Mouse (Mus musculus) heart, embryonic 14.5 days (tissue): ENCODE measurements around the gene Dhcr24. TPM values are rescaled to one million over a fixed set of nuclear protein-coding genes. Genes with fewer than 3 reads are reported as not detected.

ENCODE experiments used
- ATAC-seq: fragments of 200-750 bp; cut with Nextera tagmentation; 2 replicates; pipeline ENCODE4 v1.8.0; 2017; ENCODE audit warnings: low read depth, moderate TSS enrichment; ENCODE audit not compliant: insufficient number of reproducible peaks, insufficient read depth, low FRiP score
- H3K27ac ChIP-seq, 2 experiments: fragments of 200-500 bp in 1 of 2; fragments of 300-500 bp in 1 of 2; sonication (generic) in 1 of 2; replicated peaks in 1 of 2; 2 replicates each; pipeline ENCODE4 v1.5.1; 2012 to 2014; ENCODE audit warnings: low read depth in 2 of 2, low read length in 2 of 2, control low read depth in 1 of 2, mild to moderate bottlenecking in 1 of 2, mixed read lengths in 1 of 2; ENCODE audit not compliant: control insufficient read depth in 1 of 2, insufficient read depth in 1 of 2
- H3K27me3 ChIP-seq: fragments of 300-500 bp; sonication (generic); 2 replicates; pipeline ENCODE4 v1.6.1; 2014; ENCODE audit warnings: mild to moderate bottlenecking, low read length, control low read depth; ENCODE audit not compliant: control insufficient read depth, insufficient read depth
- H3K36me3 ChIP-seq: fragments of 300-500 bp; sonication (generic); 2 replicates; pipeline ENCODE4 v1.6.1; 2014; ENCODE audit warnings: mild to moderate bottlenecking, control low read depth, low read length, mixed read lengths; ENCODE audit not compliant: control insufficient read depth, insufficient read depth
- H3K4me1 ChIP-seq, 2 experiments: fragments of 200-500 bp in 1 of 2; fragments of 300-500 bp in 1 of 2; sonication (generic) in 1 of 2; 2 replicates each; pipeline ENCODE4 v1.6.1; 2012 to 2014; ENCODE audit warnings: low read length in 2 of 2, control low read depth in 1 of 2, mixed read lengths in 1 of 2; ENCODE audit not compliant: control insufficient read depth in 2 of 2, insufficient read depth in 2 of 2
- H3K4me2 ChIP-seq: fragments of 300-500 bp; sonication (generic); 2 replicates; pipeline ENCODE4 v1.6.1; 2014; ENCODE audit warnings: mild to moderate bottlenecking, low read length
- H3K4me3 ChIP-seq, 2 experiments: fragments of 200-500 bp in 1 of 2; fragments of 300-500 bp in 1 of 2; sonication (generic) in 1 of 2; 2 replicates each; pipeline ENCODE4 v1.5.1; 2012 to 2014; ENCODE audit warnings: low read length in 2 of 2, mild to moderate bottlenecking in 2 of 2, control low read depth in 1 of 2, low read depth in 1 of 2, moderate library complexity in 1 of 2; ENCODE audit not compliant: control insufficient read depth in 1 of 2, insufficient read depth in 1 of 2
- H3K9ac ChIP-seq: fragments of 300-500 bp; sonication (generic); 2 replicates; pipeline ENCODE4 v1.6.1; 2014; ENCODE audit warnings: mild to moderate bottlenecking, low read length
- H3K9me3 ChIP-seq: fragments of 300-500 bp; sonication (generic); 2 replicates; pipeline ENCODE4 v1.6.1; 2016; ENCODE audit warnings: low read length, control low read depth; ENCODE audit not compliant: control insufficient read depth
- WGBS: fragments of 180-500 bp; shearing (Covaris S2); extraction: QIAGEN DNeasy Blood & Tissue Kit; methylation state at CpG from one replicate; pipeline ENCODE4 v1.1.7; 2014; 5-methylcytosine and 5-hydroxymethylcytosine counted together
- polyA plus RNA-seq: library from polyadenylated mRNA; unstranded; fragments of >200 nt; fragmentation: Nextera tagmentation; extraction: Ambion mirVana; gene quantifications from 2 replicates; pipeline ENCODE4 v1.2.1, GENCODE M21; 2014

The Dhcr24 gene
- polyA plus RNA-seq, 1 experiment from 2014 or later, result 10.4 TPM

DNA sequence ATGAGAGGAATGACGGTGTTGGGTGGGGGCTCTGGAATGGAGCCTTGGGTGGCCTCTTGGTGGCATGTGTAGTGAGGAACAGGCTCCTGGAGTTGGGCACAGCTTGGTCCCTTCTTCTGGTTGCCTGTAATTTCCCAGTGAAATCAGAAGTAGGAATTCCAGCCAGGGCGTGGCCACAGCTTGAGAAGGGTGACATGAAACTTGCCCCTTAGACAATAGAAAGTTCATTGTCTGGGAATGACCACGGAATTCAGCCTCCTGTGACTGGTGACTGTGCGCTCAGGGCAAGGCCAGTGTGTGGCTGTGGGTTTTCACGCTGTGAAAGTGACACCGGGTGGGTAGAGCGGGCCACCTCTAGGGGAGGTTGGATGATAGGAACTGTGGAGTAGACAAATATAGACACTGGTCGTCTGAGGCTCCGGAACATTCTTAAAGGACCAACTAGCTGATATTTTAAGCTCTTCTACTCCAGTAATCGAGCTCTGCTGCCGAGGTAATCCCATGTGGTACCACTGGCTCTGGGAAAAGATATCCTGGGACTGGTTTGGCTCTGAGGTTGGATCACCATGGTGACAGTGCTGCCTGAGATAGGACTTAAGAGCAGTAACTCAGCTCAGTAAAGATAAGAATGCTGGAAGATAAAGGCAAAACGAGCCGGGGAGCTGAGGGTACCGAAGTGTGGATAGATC, 20.5 kb downstream of the Dhcr24 start:
- Histone ChIP-seq H3K27me3 (no peaks in the 10 kb centered on the region), H3K36me3 (peaks cover 48% of the 10 kb centered on the region), H3K4me2 (peak overlapping the region; percentile 55), H3K4me3 (peak overlapping the region in 1 of 2 experiments; percentile 11; a peak in 1 of 4 replicates), H3K9ac (no peak overlapping the region), H3K27ac (peak overlapping the region; percentile 29 to 76), H3K4me1 (peaks cover 20 to 27% of the 10 kb centered on the region in 2 experiments), H3K9me3 (no peaks in the 10 kb centered on the region)
- no peak for ATAC-seq
- WGBS, result 26% methylated on average over 14 of the region's 14 CpGs

- peak overlapping the region in 1 of 2 experiments; percentile 29; a peak in 2 of 4 replicates for H3K27ac ChIP-seq
- no peaks in the 10 kb centered on the region for H3K27me3 ChIP-seq
- peaks cover 48% of the 10 kb centered on the region for H3K36me3 ChIP-seq
- H3K4me2 ChIP-seq, result peak overlapping the region; percentile 55
- no peaks in the 10 kb centered on the region for H3K9me3 ChIP-seq
- H3K4me1 ChIP-seq, result peaks cover 20 to 26% of the 10 kb centered on the region in 2 experiments
- no peak; the same call in 1 of the 2 replicates for ATAC-seq
- H3K4me3 ChIP-seq, result peak overlapping the region in 1 of 2 experiments; percentile 11; a peak in 1 of 4 replicates
- no peak overlapping the region for H3K9ac ChIP-seq
- 26% methylated on average over 15 of the region's 15 CpGs for WGBS
Observed at GRCm38 (mm10) chr4:106581865-106582204, 21.0 kb downstream of the Dhcr24 start.

DNA sequence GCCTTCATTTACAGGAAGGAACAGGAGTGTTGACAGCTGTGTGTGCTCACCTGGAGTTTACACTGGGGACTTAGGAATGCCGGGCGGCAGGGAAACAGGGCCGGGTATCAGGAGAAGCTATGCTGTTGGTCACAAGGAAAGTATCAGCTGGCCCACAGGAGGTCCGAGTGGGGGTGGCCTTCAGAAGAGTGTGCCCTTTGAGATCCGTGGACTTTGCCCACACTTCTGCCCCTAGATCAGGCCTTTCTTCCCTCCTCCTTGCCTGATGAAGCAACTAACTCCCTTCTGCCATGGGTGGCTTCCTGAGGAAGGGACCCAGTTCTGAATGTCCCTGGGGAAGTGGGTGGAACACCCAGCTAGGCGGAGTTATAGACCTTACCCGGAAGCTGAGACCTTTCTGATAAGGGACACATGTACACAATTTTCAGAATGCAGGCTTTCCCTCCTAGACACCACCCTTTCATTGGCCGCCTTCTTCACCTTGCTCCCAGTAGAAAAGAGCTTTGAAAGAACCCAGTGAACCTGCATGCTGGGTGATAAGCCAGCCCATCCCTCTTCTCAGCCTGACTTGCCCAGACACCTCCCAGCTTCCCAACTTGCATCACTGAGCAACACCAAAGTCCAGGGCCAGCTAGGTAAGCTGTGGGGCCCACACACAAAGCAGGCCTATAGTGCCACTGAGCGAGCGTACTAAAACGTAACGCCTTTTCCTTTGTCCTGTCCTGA, 21.8 kb downstream of the Dhcr24 start:
- ATAC-seq, result no peak
- Histone ChIP-seq H3K36me3 (peaks cover 46% of the 10 kb centered on the region), H3K4me2 (no peak overlapping the region), H3K9ac (no peak overlapping the region), H3K4me1 (peaks cover 20 to 26% of the 10 kb centered on the region in 2 experiments), H3K27ac (no peak overlapping the region), H3K27me3 (no peaks in the 10 kb centered on the region), H3K9me3 (no peaks in the 10 kb centered on the region), H3K4me3 (no peak overlapping the region)
- WGBS, result 55% methylated on average over 12 of the region's 12 CpGs

GRCm38 (mm10) chr4:106584665-106585064, 23.8 kb downstream of the Dhcr24 start:
- Histone ChIP-seq H3K27me3 (no peaks in the 10 kb centered on the region), H3K4me1 (peaks cover 20 to 26% of the 10 kb centered on the region in 2 experiments), H3K27ac (no peak overlapping the region), H3K4me3 (no peak overlapping the region), H3K9ac (no peak overlapping the region), H3K36me3 (peaks cover 39% of the 10 kb centered on the region), H3K9me3 (no peaks in the 10 kb centered on the region), H3K4me2 (no peak overlapping the region)
- WGBS, result 90% methylated on average over 4 of the region's 4 CpGs
- no peak for ATAC-seq

GRCm38 (mm10) chr4:106587075-106587474, 26.2 kb downstream of the Dhcr24 start:
- Histone ChIP-seq H3K4me2 (no peak overlapping the region), H3K36me3 (peaks cover 39% of the 10 kb centered on the region), H3K9me3 (no peaks in the 10 kb centered on the region), H3K4me1 (peaks cover 6% of the 10 kb centered on the region in 2 experiments), H3K27ac (no peak overlapping the region), H3K4me3 (no peak overlapping the region), H3K27me3 (no peaks in the 10 kb centered on the region), H3K9ac (no peak overlapping the region)
- 85% methylated on average over 6 of the region's 6 CpGs for WGBS
- no peak for ATAC-seq

DNA sequence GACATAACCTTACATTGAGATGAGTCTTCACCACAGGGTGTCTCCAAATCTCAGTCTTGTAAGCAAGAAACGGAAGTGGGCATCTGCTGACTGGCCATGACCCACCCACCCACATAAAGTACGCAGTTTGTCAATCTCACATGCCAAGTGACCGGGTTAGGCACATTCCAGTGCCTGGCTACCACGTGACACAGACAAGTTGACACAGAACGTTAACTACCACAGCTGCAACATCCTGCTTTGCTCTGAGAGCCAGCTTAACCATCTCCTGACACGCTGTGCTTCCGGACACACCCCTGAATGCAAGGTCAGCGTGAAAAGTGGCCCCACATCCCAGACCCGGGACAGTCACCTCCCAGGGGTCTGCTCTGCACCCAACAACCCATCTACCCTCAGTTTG, 29.3 kb downstream of the Dhcr24 start:
- Histone ChIP-seq H3K4me1 (no peaks in the 10 kb centered on the region), H3K9me3 (no peaks in the 10 kb centered on the region), H3K36me3 (peaks cover 33% of the 10 kb centered on the region), H3K9ac (no peak overlapping the region), H3K4me2 (no peak overlapping the region), H3K27me3 (no peaks in the 10 kb centered on the region), H3K27ac (no peak overlapping the region), H3K4me3 (no peak overlapping the region)
- WGBS, result 70% methylated on average over 9 of the region's 9 CpGs
- no peak for ATAC-seq

- ATAC-seq, result no peak
- 84% methylated on average over 9 of the region's 9 CpGs for whole genome bisulfite sequencing
- no peaks in the 10 kb centered on the region for H3K9me3 ChIP-seq
- H3K9ac ChIP-seq, result no peak overlapping the region
- H3K27ac ChIP-seq, result no peak overlapping the region
- H3K4me3 ChIP-seq, result no peak overlapping the region
- H3K27me3 ChIP-seq, result no peaks in the 10 kb centered on the region
- H3K4me2 ChIP-seq, result no peak overlapping the region
- H3K4me1 ChIP-seq, result no peaks in the 10 kb centered on the region
- H3K36me3 ChIP-seq, result peaks cover 26% of the 10 kb centered on the region
Observed at GRCm38 (mm10) chr4:106590871-106591270, 30.0 kb downstream of the Dhcr24 start.
